Mouse (Mus musculus) frontal cortex, postnatal 10 days (tissue): ENCODE measurements around the gene Cntrl.

Experiments used
- DNase-seq, 2 experiments: peaks; one replicate each; pipeline ENCODE4 v3.0.0; 2022; ENCODE audit warnings: low spot score in 2 of 2, mixed read lengths in 1 of 2

The Cntrl gene

DNA sequence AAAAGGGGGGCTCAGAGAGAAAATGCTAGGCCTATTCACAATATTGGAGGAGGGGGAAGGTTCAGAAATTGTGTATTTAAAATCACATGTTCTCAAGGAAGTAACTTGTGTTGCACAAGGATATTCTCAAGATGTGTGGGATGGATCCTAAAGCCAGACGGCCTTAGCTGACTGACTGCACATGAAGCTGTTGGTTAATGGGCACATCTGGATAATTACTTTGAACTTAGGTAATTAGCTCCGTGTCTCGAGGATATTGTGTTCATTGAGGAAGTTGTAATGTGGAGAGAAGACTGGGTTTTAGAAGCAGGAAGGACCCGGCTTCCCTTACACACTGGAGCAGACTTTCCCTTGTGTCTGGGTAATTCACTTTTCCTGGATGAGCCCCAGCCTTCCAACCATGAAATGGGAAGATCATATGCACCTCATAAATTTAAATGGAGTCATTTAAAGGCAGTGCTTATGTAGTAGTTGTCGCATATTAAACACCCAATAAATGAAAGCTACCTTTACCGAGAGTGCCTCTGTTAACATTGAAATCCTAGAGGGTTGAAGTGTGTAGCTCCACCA is 113.6 kb downstream of the Cntrl start:
- DNase-seq = no peak

DNA sequence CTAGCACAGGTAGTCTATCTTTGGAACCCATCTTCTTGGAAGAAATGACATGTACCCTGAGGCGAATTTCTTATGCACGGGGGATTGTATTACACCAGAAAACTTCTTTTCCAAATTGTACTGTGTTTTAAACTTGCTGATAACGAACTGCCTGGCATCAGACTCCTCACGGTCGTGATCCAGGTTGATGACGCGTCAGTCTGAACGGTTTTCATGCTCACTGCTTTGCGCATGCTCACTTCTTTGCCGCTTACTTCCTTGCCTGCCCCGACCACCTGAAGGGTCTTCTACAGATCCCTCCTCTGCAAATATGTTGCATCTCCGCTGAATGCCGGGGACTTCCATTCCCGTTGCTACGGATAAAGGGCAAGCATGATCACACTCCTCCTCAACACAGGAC is 115.0 kb downstream of the Cntrl start:
- DNase-seq = no peak

DNA sequence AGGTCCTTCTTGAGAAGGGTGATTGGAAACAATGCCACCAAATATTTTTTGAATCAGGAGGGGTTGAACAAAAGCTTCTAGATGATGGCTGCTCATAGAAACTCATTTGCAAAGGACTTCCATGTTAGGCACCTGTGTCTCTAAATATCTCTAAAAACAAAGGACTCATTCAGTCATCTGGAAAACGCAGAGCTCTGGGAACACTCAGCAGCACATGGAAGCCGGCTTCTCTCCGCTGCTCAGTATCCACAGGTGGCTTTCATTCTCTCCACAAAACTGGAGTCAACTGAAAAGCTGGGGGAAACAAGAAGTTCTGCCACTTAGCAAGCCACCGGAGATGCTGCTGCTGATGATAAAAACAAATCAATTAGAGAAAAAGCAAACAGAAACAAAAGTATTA is 118.9 kb downstream of the Cntrl start:
- DNase-seq = no peak
